Mouse (Mus musculus): ENCODE measurements at regions not wholly inside any gene's neighbourhood (a gene's known extent, or its start where the extent isn't known, plus 50 kb on each side); places are given as distances from the start of the nearest gene placed in this dataset.

- DNase-seq (ENCODE audit: low spot score) = no peak
These were observed 369.4 kb upstream of the Igbp1b start for GRCm38 (mm10) chr6:139027696-139028095.

GRCm38 (mm10) chr6:139014526-139014925 is 356.2 kb upstream of the Igbp1b start:
- no peak for DNase-seq (ENCODE audit: low spot score)

GRCm38 (mm10) chr6:139010501-139010900 is 352.2 kb upstream of the Igbp1b start:
- no peak for DNase-seq (ENCODE audit: low spot score)

Measured in heart, adult 8-10 months (tissue).